Mouse (Mus musculus) myocyte (in vitro differentiated cells): ENCODE data around the gene Fam172a. TPM values are rescaled to one million over a fixed set of nuclear protein-coding genes. Genes with fewer than 3 reads are reported as not detected.

Experiments
- H3K27me3 ChIP-seq: one replicate; pipeline ENCODE4 v1.6.1; 2011; ENCODE audit not compliant: control insufficient read depth, insufficient read depth, insufficient read length
- H3K36me3 ChIP-seq: one replicate; pipeline ENCODE4 v1.6.1; 2011; ENCODE audit not compliant: control insufficient read depth, insufficient read depth
- H3K4me2 ChIP-seq: one replicate; pipeline ENCODE4 v1.6.1; 2011; ENCODE audit warnings: low read depth, control low read depth
- H3K4me3 ChIP-seq: one replicate; pipeline ENCODE4 v1.5.1; 2011; ENCODE audit warnings: mild to moderate bottlenecking, control low read depth, moderate library complexity
- H3K79me2 ChIP-seq: one replicate; pipeline ENCODE4 v1.6.1; 2011; ENCODE audit not compliant: control insufficient read depth, insufficient read depth
- H3ac ChIP-seq: one replicate; pipeline ENCODE4 v1.6.1; 2011; ENCODE audit not compliant: control insufficient read depth, insufficient read length
- CEBPB ChIP-seq: IDR thresholded peaks from 2 replicates; pipeline ENCODE4 v1.6.1; 2011; ENCODE audit warnings: mild to moderate bottlenecking, moderate library complexity; ENCODE audit not compliant: poor library complexity, insufficient read depth, severe bottlenecking
- E2F4 ChIP-seq: IDR thresholded peaks from one replicate; pipeline ENCODE4 v1.6.1; 2011; ENCODE audit warnings: mild to moderate bottlenecking, control low read depth, moderate library complexity; ENCODE audit not compliant: insufficient read depth
- MAX ChIP-seq: IDR thresholded peaks from one replicate; pipeline ENCODE4 v1.6.1; 2011; ENCODE audit warnings: low read depth, mild to moderate bottlenecking, control low read depth
- MYOD1 ChIP-seq, 3 experiments: IDR thresholded peaks; one replicate each; pipeline ENCODE4 v1.6.1; 2011; ENCODE audit warnings: control low read depth in 2 of 3, low read depth in 2 of 3, mild to moderate bottlenecking in 2 of 3, moderate library complexity in 1 of 3; ENCODE audit not compliant: insufficient read length in 2 of 3, control insufficient read depth in 1 of 3
- MYOG ChIP-seq, 3 experiments: IDR thresholded peaks; one replicate each; pipeline ENCODE4 v1.6.1; 2011; ENCODE audit warnings: control low read depth in 2 of 3, low read depth in 2 of 3, mild to moderate bottlenecking in 2 of 3; ENCODE audit not compliant: insufficient read length in 2 of 3, control insufficient read depth in 1 of 3, insufficient read depth in 1 of 3
- POLR2A ChIP-seq: IDR thresholded peaks from one replicate; pipeline ENCODE4 v1.6.1; 2011; ENCODE audit warnings: low read depth, mild to moderate bottlenecking, control low read depth, moderate library complexity; ENCODE audit not compliant: insufficient read length
- POLR2AphosphoS2 ChIP-seq: IDR thresholded peaks from one replicate; pipeline ENCODE4 v1.6.1; 2011; ENCODE audit warnings: low read depth, control low read depth; ENCODE audit not compliant: insufficient read length
- REST ChIP-seq: IDR thresholded peaks from one replicate; pipeline ENCODE4 v1.6.1; 2011; ENCODE audit warnings: mild to moderate bottlenecking, control low read depth, moderate library complexity; ENCODE audit not compliant: insufficient read depth, insufficient read length
- SRF ChIP-seq: IDR thresholded peaks from one replicate; pipeline ENCODE4 v1.6.1; 2011; ENCODE audit warnings: low read depth; ENCODE audit not compliant: control insufficient read depth, insufficient read length
- TCF12 ChIP-seq: IDR thresholded peaks from one replicate; pipeline ENCODE4 v1.6.1; 2011; ENCODE audit warnings: mild to moderate bottlenecking, control low read depth; ENCODE audit not compliant: poor library complexity, insufficient read depth, severe bottlenecking
- TCF3 ChIP-seq: IDR thresholded peaks from one replicate; pipeline ENCODE4 v1.6.1; 2011; ENCODE audit warnings: low read depth, control low read depth; ENCODE audit not compliant: insufficient read length
- USF1 ChIP-seq: IDR thresholded peaks from one replicate; pipeline ENCODE4 v1.6.1; 2011; ENCODE audit warnings: low read depth, mild to moderate bottlenecking, control low read depth, moderate library complexity
- polyA plus RNA-seq: library from polyadenylated mRNA; unstranded; fragments of >200 nt; fragmentation: generic; extraction: Trizol; gene quantifications from one replicate; pipeline ENCODE4 v1.2.1, GENCODE M21; 2012; ENCODE audit warnings: missing spikeins

Fam172a gene
- polyA plus RNA-seq, 1 experiment = 6.5 TPM

- no peak overlapping the region for H3ac ChIP-seq
- H3K4me3 ChIP-seq = no peak overlapping the region
- TF ChIP-seq POLR2AphosphoS2 (no peak), MYOG (IDR thresholded peaks at IDR 0.05; ENCODE audit: control insufficient read depth in 1 of 3, insufficient read depth in 1 of 3, insufficient read length in 2 of 3, low read depth in 2 of 3) (no peak), USF1 (no peak), MYOD1 (IDR thresholded peaks at IDR 0.05; ENCODE audit: control insufficient read depth in 1 of 3, insufficient read length in 2 of 3, low read depth in 2 of 3) (no peak), POLR2A (no peak), TCF12 (no peak), CEBPB (no peak), SRF (no peak), TCF3 (no peak), REST (no peak), E2F4 (no peak), MAX (no peak)
- no peaks in the 10 kb centered on the region for H3K79me2 ChIP-seq
- H3K27me3 ChIP-seq = no peaks in the 10 kb centered on the region
- H3K4me2 ChIP-seq = no peak overlapping the region
- H3K36me3 ChIP-seq = no peaks in the 10 kb centered on the region
Measured at GRCm38 (mm10) chr13:78187833-78188232, 486.0 kb downstream of the Fam172a start.

DNA sequence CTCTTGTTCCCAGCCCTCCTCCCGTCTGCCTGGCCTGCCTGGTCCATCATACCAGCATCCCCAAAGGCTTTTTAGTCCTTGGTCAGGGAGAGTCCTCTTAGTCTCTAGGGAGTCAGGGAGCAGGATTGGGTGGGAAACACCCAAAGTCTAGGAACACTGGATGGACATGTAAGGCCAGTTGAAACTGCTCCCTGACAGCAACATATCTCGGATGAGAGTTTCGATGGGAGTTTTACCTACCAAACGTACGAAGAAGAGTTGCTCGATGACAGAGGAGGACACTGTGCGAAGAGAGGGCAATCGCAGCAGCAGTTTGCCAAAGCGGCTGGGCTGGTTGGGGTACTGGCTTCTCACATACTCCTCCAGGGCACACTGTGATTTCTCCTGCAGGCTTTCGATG is 487.8 kb downstream of the Fam172a start:
- no peak overlapping the region for H3K4me3 ChIP-seq
- no peak for TF ChIP-seq REST
- TF ChIP-seq USF1 = no peak
- H3K4me2 ChIP-seq = no peak overlapping the region
- no peak overlapping the region for H3ac ChIP-seq
- no peaks in the 10 kb centered on the region for H3K27me3 ChIP-seq
- no peaks in the 10 kb centered on the region for H3K36me3 ChIP-seq
- H3K79me2 ChIP-seq = no peaks in the 10 kb centered on the region

DNA sequence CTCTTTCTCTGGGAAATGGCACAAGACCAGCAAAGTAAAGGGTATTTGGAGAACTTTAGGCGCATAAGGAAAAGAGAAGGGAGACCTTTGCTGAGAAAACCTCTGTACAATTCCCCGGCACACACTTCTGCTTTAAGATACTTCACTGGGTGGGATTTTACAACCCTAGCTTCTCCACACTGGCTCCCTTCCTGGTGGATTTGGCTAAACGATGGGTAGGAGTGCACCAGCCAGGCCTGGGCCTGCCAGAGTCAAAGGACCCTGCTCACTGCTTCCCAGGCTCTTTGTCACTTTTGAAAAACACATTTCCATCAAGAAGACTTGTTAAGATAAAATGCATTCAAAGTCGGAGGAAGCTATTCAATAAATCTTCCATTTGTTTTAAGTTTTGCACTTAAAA is 491.4 kb downstream of the Fam172a start:
- H3ac ChIP-seq = no peak overlapping the region
- no peak overlapping the region for H3K4me3 ChIP-seq
- TF ChIP-seq POLR2AphosphoS2 (no peak), TCF12 (no peak), MYOD1 (IDR thresholded peaks at IDR 0.05; ENCODE audit: control insufficient read depth in 1 of 3, insufficient read length in 2 of 3, low read depth in 2 of 3) (no peak), CEBPB (no peak), MAX (no peak), MYOG (IDR thresholded peaks at IDR 0.05; ENCODE audit: control insufficient read depth in 1 of 3, insufficient read depth in 1 of 3, insufficient read length in 2 of 3, low read depth in 2 of 3) (no peak), E2F4 (no peak), USF1 (no peak), REST (no peak), POLR2A (no peak), SRF (no peak), TCF3 (no peak)
- H3K79me2 ChIP-seq = peaks cover 10% of the 10 kb centered on the region
- H3K27me3 ChIP-seq = no peaks in the 10 kb centered on the region
- no peak overlapping the region for H3K4me2 ChIP-seq
- H3K36me3 ChIP-seq = no peaks in the 10 kb centered on the region

- H3K36me3 ChIP-seq = no peaks in the 10 kb centered on the region
- H3ac ChIP-seq = no peak overlapping the region
- H3K4me2 ChIP-seq = no peak overlapping the region
- H3K27me3 ChIP-seq = no peaks in the 10 kb centered on the region
- TF ChIP-seq USF1 (no peak), REST (no peak), MYOG (IDR thresholded peaks at IDR 0.05; ENCODE audit: control insufficient read depth in 1 of 3, insufficient read depth in 1 of 3, insufficient read length in 2 of 3, low read depth in 2 of 3) (no peak), POLR2AphosphoS2 (no peak), CEBPB (no peak), POLR2A (no peak), E2F4 (no peak), TCF12 (no peak), MYOD1 (IDR thresholded peaks at IDR 0.05; ENCODE audit: control insufficient read depth in 1 of 3, insufficient read length in 2 of 3, low read depth in 2 of 3) (no peak), TCF3 (no peak), SRF (no peak), MAX (no peak)
- H3K4me3 ChIP-seq = no peak overlapping the region
- peaks cover 10% of the 10 kb centered on the region for H3K79me2 ChIP-seq
Measured at GRCm38 (mm10) chr13:78194135-78194849, 492.5 kb downstream of the Fam172a start.
